Mouse (Mus musculus): ENCODE measurements around the gene Med23. TPM values are rescaled to one million over a fixed set of nuclear protein-coding genes. Genes with fewer than 3 reads are reported as not detected.

Gene Med23
- total RNA-seq, 1 experiment from 2014 or later = 22.3 TPM

- peak; percentile 21 for DNase-seq
Measured at GRCm38 (mm10) chr10:24873624-24874023, 3.8 kb downstream of the Med23 start.

DNA sequence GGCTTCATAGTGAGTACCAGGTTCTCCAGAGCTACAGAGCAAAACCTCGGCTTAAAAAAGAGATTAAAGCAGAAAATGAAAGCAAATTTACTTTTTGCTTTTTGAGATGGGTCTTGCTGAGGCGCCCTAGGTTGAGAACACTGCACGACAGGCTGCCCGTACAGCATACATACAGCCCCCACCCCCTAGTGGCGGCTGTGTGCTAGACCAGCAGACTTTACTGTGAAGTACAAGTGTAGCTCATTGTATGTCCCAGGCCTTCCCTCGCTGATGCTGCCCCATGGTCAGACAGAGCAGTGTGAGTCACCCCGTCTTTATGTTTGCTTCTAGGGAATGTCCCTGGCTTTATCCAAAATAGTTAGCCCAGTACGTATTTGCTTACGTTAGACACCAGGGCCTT, 16.2 kb downstream of the Med23 start:
- peak; percentile 31 for DNase-seq

- no peak for DNase-seq
Measured at GRCm38 (mm10) chr10:24888343-24888742, 18.6 kb downstream of the Med23 start.

GRCm38 (mm10) chr10:24895927-24896326, 26.1 kb downstream of the Med23 start:
- DNase-seq = peak; percentile 55

- DNase-seq = no peak
Measured at GRCm38 (mm10) chr10:24905627-24906026, 35.8 kb downstream of the Med23 start.

- no peak for DNase-seq
Measured at GRCm38 (mm10) chr10:24911199-24911598, 41.4 kb downstream of the Med23 start.

DNA sequence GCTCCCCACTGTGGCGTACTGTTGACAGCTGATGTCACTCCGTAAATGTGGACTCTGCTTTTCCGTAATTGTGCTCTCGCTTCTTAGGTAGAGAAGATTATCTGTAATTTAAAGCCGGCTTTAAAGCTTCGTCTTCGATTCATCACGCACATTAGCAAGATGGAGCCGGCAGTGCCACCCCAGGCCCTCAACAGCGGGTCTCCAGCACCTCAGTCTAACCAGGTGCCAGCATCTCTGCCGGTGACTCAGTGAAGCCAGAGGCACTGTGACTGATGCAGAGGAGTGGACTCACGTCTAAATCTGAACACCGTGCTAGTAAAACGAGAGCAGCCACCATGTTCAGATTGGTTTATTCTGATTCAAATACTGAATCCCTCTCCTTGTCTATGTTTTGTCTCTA, 42.8 kb downstream of the Med23 start:
- no peak for DNase-seq

DNA sequence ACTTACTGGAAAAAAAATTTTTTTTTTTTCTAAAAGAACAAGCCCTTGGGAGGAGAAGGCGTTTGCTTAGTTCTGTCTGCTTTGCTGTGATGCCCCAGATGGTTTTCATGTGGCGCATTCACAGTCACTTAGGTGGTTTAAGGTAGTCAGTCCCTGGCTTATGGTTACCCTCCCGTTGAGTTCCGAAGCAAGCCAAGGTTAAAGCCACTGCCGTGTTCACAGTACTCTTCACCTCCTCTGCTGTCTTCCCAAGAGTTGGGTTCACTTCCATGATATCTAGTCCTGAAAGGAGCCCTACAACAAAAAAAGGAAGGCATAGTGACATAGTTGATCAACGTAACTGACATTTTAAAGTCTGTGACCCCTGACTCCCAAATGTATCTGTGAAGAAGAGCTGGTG, 45.7 kb downstream of the Med23 start:
- no peak for DNase-seq

DNA sequence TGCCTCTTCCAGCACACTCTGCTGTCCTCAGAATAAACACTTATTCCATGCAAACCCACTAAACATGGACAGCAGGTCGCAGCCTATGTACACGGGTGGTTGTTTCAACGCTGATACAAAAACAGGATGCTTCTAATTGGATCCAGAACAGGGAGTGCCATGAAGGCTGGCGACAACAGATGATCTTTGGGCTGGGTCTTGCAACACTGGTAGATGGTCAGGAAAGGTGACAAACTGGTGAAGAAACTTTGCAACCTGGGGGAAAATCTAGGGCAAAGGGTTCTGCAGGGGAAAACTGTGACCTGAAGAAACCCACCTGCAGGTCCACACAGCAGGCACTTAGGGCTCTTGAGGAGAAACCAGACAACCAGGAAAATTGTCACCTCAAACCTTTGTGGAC, 53.2 kb downstream of the Med23 start:
- DNase-seq = no peak

DNA sequence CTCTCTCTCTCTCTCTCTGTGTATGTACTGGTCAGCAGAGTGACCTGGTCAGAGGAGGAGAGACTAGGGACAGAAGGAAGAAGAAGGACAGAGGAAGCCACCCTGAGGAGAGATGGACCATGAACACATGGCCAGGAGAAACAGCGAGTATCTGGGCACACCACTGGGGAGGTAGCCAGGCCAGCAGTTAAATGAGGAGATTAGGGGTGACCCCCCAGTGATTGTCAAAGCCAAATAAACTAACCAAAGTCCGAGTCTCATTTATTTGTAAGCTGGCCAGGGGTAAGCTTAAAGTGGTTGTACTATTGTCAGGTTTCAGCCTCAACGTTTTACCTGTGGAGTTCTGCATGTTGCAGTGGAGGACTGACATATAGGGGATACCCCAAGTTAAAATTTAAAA, 54.5 kb downstream of the Med23 start:
- DNase-seq = no peak

DNA sequence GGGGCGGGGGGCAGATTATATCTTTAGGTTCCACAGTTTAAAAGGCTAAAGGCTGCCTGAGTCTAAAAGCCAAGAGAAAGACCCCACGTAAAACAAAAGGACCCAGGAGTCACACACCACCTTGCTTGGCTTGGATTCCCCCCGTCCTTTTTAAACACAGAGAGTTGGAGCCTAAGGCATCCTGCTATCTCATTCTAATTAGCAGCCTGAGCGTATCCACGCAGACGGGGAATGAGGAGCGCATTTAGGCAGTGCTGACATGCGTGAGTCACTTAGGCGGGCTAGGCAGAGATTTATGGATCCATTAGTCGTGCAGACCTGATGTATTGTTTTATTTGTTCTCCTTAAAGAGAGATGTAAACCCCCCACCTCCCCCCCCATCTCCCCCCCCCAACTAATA, 56.6 kb downstream of the Med23 start:
- no peak for DNase-seq

GRCm38 (mm10) chr10:24926962-24927720, 57.4 kb downstream of the Med23 start, which contains the start of gene Arg1:
Gene Arg1 (minus strand): TSS chr10:24927484.
- no peak for DNase-seq

DNA sequence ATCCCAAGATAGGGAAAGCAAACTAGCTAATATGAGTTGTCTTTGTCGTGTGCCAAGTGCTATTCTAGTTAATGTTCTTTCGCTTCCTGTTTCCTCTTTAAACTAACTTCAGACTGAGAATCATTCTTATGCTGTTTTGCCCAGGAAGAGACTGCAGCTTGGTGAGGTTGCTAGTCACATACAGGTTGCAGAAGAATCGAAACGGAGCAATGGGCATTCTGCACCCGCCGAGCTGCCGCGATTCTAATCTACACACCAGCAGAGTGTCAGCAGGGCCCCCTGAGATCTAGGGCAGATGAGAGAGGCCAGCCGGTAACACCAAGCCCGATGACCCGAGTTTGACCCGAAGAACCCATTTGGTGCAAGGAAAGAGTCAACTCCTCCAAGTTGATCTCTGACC, 58.3 kb downstream of the Med23 start:
- DNase-seq = no peak

- no peak for DNase-seq
Measured at GRCm38 (mm10) chr10:24930143-24930542, 60.4 kb downstream of the Med23 start.

GRCm38 (mm10) chr10:24947871-24948270, 78.1 kb downstream of the Med23 start:
- DNase-seq = no peak

DNA sequence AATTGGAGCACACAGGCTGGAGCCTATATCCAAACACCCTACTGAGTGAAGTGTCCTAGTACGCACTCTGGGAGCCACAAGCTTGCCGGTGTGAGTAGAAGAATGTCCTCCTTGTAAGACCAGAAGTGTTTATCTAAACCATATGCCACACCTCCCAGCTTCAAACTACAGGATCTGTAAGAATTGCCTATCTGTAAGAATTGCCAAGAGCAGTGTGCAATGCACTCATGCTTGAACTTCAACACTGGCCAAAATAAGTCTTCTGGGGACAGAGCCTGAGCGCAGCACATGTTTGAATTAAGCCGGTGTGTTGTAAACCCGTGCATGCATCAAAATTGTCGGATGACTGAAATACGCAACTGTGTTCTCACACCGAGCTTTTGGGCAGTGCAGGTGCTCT, 78.5 kb downstream of the Med23 start:
- DNase-seq = no peak

DNA sequence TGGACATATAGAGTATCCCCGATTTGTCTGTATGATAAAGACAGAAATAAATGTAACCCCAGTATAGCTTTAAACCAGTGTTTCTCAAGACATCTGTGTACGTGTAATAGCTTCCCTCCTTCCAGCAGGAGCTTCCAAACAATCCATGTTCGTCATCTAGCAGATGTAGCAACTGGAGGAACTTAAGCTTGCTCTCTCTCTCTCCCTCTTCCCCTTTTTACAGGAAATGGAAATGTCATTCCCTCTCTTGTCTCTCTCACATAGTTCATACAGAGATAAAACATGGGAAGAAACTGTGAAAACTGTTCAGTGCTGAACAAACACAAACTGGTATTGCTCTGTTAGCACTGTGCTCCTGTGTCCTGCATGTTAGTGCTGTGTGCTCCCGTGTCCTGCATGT, 80.4 kb downstream of the Med23 start:
- DNase-seq = no peak

DNA sequence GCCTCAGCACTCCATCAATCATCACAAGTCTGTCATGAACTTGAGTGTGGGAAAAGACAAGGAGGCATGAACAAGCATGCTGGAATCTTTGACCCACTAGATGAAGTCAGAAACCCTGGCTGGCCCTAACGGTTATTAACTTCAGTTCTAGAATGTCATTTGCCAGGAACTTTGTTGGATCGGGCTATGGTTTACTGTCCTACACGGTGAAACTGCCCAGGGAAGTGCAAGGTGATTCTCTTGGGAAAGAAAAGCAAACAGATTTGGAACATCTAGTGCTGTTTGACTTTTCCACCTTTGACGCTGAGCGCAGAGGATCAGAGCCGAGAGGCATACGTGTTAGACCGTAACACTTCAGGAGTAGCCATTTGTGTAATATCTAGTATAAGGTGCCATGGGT, 81.8 kb downstream of the Med23 start:
- DNase-seq = no peak

- DNase-seq = peak; percentile 48
Measured at GRCm38 (mm10) chr10:24952549-24952948, 82.8 kb downstream of the Med23 start.

DNA sequence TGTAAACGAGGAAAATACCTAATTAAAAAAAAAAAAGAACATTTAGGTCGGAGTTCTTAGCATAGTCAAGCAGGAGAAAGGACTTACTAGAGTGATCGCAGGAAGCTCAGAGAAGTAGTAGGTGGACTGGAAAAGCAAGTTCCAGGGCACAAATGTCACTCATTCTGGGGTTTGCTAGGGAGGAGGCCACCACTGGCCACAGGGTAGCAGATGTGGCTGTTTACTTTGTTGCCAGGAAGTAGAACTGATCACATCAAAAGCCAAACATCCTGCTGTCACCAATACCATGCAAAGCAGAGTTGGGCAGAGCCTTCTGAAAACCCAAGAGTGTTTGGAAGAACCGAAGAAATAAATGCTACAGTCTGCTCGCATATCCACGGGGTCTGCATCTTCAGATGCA, 84.1 kb downstream of the Med23 start:
- no peak for DNase-seq

GRCm38 (mm10) chr10:24958280-24959042, 88.7 kb downstream of the Med23 start:
- peak; percentile 17 for DNase-seq

DNA sequence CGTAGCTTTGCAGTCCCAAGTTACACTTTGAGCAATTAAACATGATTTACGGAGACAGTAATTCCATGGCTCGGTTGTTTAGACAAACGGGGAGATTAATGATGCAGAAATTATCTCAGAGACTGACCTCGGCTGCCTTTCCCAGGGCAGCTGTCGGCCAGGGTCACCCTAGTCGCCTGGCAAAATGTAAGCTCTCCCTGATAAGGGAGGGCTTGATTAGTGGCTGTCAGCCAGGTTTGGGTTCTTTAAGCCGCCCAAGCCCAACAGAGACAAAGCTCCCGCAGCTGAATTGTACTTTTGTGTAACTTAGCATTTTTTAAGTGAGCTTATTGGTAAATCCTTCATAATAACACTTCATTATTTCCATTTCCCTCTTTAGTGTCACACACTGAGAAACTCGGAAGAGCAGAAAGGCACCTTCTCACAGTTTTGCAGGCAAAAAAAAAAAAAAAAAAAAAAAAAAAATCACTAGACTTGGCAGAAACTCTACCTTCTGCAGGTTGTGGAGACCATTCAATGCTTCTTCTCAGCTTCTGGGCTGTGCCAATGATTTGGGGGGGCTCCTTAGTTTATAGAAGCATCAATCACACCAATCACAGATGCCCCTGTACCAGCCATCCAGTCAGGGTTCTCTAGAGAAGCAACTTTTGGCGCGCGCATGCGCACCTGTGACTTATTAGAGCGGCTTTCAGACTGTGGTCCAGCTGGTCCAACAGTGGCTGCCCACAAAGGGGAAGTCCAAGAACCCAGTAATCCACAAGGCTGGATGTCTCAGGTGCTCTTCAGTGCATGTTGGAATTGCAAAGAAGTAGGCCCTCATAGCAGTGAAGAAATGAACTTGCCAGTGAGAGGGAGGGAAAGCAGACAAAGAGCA, 89.5 kb downstream of the Med23 start:
- DNase-seq = peak; percentile 71

DNA sequence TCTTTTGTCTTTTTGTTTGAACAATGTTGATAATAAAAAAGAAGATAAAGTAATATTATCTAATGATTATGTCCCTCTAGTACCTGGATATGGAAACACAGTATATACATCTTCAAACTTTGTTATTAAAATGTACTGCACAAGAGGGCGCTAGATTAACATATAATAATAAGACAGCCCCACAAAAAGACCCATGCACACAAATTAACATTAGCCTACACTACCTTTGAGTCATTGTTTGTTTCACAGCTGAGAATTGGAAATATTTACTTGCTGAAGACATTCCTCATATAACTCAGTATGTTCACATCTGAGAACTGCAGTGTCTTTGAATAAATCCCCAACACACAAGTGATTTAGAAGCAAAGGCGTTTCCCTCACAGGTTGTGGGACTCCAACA, 91.3 kb downstream of the Med23 start:
- DNase-seq = no peak

Data from adrenal gland, postnatal 14 days (tissue).